Mouse (Mus musculus): ENCODE results near the gene Atxn7l3.

Atxn7l3 gene

DNA sequence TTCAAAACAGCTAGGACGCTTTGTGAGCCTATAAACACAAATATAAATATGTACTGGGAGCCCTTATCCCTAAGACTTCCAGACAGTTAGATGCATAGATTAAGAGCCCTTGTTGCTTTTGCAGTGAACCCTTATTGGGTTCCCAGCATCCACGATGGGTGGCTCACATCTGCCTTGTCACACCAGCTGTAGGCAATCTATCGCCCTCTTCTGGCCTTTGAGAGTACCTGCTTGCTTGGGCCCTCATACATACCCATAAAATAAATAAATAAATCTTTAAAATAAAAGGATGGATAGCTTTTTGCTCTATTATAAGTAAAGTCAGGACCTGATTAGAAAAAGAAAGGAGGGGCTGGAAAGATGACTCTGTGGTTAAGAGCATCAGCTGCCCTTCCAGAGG lies 37.9 kb downstream of the Atxn7l3 start:
- no peak for DNase-seq

- DNase-seq, result no peak
Measured at GRCm38 (mm10) chr11:102258095-102258494, 38.3 kb downstream of the Atxn7l3 start.

DNA sequence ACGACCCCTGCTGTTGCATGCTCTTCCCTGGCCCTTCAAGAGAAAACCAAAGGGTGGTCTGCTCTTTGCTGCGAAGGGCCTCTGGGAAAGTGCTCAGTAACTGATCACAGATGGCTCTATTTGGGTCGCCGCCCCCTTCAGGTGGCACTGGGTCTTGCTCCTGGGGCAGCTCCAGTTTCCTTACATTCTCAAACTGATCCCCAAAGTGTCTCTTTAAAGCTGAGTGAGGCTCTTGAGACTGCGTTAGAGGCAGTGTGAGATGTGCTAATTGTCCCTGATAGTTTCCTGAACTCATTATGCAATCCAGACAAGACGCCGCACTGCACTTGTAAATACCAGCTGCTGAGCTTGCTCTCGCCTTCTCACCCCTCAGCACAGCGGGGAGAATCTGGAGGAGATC lies 38.9 kb downstream of the Atxn7l3 start:
- peak; percentile 63 to 73 for DNase-seq

- DNase-seq, result no peak
Measured at GRCm38 (mm10) chr11:102249351-102250090, 46.9 kb downstream of the Atxn7l3 start.

GRCm38 (mm10) chr11:102248630-102249230 lies 47.7 kb downstream of the Atxn7l3 start, which contains the start of gene BC030867:
Gene BC030867, plus strand, starts transcription at chr11:102248882.
- peak; percentile 97 for DNase-seq

- DNase-seq, result no peak
Measured at GRCm38 (mm10) chr11:102246871-102247270, 49.6 kb downstream of the Atxn7l3 start.

GRCm38 (mm10) chr11:102246273-102246635 lies 50.2 kb downstream of the Atxn7l3 start:
- DNase-seq, result no peak

- no peak for DNase-seq
Measured at GRCm38 (mm10) chr11:102245581-102246272, 50.7 kb downstream of the Atxn7l3 start.

DNA sequence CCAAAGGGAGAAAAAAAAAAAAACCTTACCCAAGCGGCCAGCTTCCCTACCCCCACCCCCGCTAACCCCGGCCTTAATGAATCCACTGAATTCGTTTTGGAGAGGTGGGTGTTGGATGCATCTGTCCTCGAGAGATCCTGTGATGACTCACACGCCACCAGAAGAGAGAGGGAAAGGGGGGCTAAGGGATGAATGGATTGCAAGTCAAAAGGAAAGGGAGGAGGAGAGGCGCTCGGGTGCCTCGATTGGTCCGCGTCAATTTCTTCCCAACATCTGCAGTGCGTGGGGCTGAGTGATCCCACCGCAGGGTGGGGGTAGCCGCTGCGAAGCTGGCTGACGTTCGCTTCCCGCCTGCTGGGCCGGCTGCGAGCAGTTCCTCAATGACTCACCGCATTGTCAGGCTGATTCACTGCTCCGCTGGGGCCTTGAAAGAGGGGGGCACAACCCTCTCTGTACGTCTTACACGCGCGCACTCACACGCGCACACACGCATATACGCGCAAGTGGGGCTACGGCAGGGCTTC lies 51.4 kb downstream of the Atxn7l3 start:
- peak; percentile 66 to 80 for DNase-seq

- DNase-seq, result no peak
Measured at GRCm38 (mm10) chr11:102241874-102242273, 54.6 kb downstream of the Atxn7l3 start.

DNA sequence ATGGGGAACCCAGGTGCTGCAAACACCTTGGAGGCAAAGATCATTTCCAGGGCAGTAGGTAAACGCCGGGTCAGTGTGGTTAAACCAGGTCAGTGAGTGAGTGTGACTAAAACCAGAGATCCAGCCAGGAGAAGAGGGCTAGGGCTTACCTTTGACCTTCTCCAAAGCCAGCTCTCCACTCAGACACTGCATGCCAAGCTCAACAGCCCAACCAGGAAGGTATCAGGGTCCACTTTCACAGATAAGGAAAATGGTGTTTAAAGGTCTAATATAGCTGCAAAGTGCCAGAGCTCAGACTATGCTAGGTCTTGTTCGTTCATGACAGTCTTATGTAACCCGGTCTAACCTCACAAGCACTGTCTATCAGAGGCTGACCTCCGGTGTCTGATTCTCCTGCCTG lies 55.2 kb downstream of the Atxn7l3 start:
- DNase-seq, result no peak

DNA sequence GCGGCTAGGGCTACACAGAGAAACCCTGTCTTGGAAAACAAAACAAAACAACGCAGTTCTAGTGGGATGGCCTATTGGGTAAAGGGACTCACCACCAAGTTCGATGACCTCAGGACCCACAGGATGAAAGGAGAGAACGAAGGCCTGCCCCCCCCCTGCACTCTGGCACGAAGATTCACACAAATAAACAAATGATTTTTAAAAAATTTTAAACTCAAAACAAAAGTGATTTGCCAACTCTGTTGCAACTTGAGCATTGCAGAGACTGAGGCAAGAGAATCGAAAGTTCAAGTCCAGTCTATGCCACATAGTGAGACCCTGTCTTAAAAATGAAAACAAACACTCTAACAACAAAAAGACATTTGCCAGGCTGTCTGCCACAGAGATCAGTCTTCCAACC lies 55.8 kb downstream of the Atxn7l3 start:
- DNase-seq, result no peak
